In the genomic region with DNA sequence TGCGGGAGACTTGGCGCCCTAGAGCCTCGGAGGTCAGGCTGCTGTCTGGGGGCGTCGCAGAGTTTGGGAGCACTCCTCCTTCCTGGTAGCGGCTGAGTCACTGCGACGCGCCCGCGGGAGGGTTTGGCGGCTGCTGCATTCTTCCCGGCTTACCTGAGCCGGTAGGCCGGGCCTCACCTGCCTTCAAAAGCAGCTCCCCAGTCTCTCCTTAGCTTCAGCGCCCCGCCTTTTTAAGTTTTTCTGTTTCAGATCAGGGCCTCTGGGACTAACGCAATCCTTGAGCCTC, we compare ENCODE assay signal across 8 mouse cellular contexts. TPM values are rescaled to one million over a fixed set of nuclear protein-coding genes. Genes with fewer than 3 reads are reported as not detected.
DNase-seq lines count a peak whose midpoint lies in the region; ATAC-seq and TF ChIP-seq lines count a peak whose summit lies in the region.

Mdfi (minus strand) TSS at position 210 of the 286 bp plus-strand sequence.

- no peaks in the 10 kb centered on the region for H3K36me3 ChIP-seq in thymus, adult 2 months (ENCODE audit: control insufficient read depth, insufficient read depth, low read length)
- H3K36me3 ChIP-seq in forebrain, embryonic 16.5 days (ENCODE audit: control insufficient read depth, insufficient read depth), result no peaks in the 10 kb centered on the region
- no peaks in the 10 kb centered on the region for H3K36me3 ChIP-seq in liver, embryonic 13.5 days
- H3K36me3 ChIP-seq in neural tube, embryonic 15.5 days, result no peaks in the 10 kb centered on the region

- WGBS in thymus, adult 2 months, result 14% methylated on average over 18 of the region's 18 CpGs
- 4% methylated on average over 18 of the region's 18 CpGs for WGBS in forebrain, embryonic 16.5 days
- WGBS in liver, embryonic 13.5 days (ENCODE audit: insufficient replicate concordance), result 4% methylated on average over 18 of the region's 18 CpGs
- WGBS in neural tube, embryonic 15.5 days, result 7% methylated on average over 18 of the region's 18 CpGs

- peak within 1 kb of the TSS; percentile 98 for H3K4me2 ChIP-seq in forebrain, embryonic 16.5 days (ENCODE audit: low read length)
- peak within 1 kb of the TSS; percentile 69 for H3K4me2 ChIP-seq in liver, embryonic 13.5 days
- peak within 1 kb of the TSS; percentile 96 for H3K4me2 ChIP-seq in neural tube, embryonic 15.5 days

- no peak within 1 kb of the TSS for H3K27ac ChIP-seq in thymus, adult 2 months (ENCODE audit: control insufficient read depth, insufficient read depth, low read length)
- no peak within 1 kb of the TSS for H3K27ac ChIP-seq in forebrain, embryonic 16.5 days (ENCODE audit: low read length)
- H3K27ac ChIP-seq in liver, embryonic 13.5 days, result no peak within 1 kb of the TSS
- no peak within 1 kb of the TSS for H3K27ac ChIP-seq in neural tube, embryonic 15.5 days (replicated peaks)

- H3K4me1 ChIP-seq in thymus, adult 2 months (replicated peaks; ENCODE audit: control insufficient read depth, insufficient read depth, low read length), result peaks cover 23% of the 10 kb centered on the region
- peaks cover 22% of the 10 kb centered on the region for H3K4me1 ChIP-seq in forebrain, embryonic 16.5 days (replicated peaks; ENCODE audit: control insufficient read depth, insufficient read depth, low read length)
- peaks cover 14% of the 10 kb centered on the region for H3K4me1 ChIP-seq in liver, embryonic 13.5 days (replicated peaks)
- H3K4me1 ChIP-seq in neural tube, embryonic 15.5 days, result peaks cover 37% of the 10 kb centered on the region

- peak within 1 kb of the TSS; percentile 6; the same call in 1 of the 2 replicates for H3K4me3 ChIP-seq in thymus, adult 2 months (ENCODE audit: control insufficient read depth, insufficient read depth, low read length)
- H3K4me3 ChIP-seq in forebrain, embryonic 16.5 days (replicated peaks; ENCODE audit: low read length), result peak within 1 kb of the TSS; percentile 61
- peak within 1 kb of the TSS; percentile 57 for H3K4me3 ChIP-seq in liver, embryonic 13.5 days (replicated peaks)
- peak within 1 kb of the TSS; percentile 53 for H3K4me3 ChIP-seq in neural tube, embryonic 15.5 days (replicated peaks)

- ATAC-seq in forebrain, embryonic 16.5 days, result no peak
- ATAC-seq in liver, embryonic 13.5 days (ENCODE audit: low read depth), result no peak
- ATAC-seq in neural tube, embryonic 15.5 days (ENCODE audit: low FRiP score), result no peak

- TF ChIP-seq POLR2A in thymus, adult 2 months (IDR thresholded peaks at IDR 0.05; ENCODE audit: control insufficient read depth, extremely low read depth, insufficient read depth, low read length, poor library complexity), result no peak

- DNase-seq in thymus, adult 2 months, result no peak
- no peak for DNase-seq in thymus, postnatal 10 days (ENCODE audit: low spot score in 2 of 2)
- no peak for DNase-seq in liver, embryonic 13.5 days
- DNase-seq in cerebellum, postnatal 25 days, result no peak
- DNase-seq in left cerebral cortex, adult 18-20 months (ENCODE audit: low spot score in 2 of 2), result no peak
- DNase-seq in left cerebral cortex, adult 11 months (ENCODE audit: low spot score), result no peak

- no peak for TF ChIP-seq CTCF in thymus, adult 2 months (IDR thresholded peaks at IDR 0.05; ENCODE audit: borderline replicate concordance, control insufficient read depth, extremely low read depth, insufficient read depth, low read length, poor library complexity)

- no peaks in the 10 kb centered on the region for H3K9me3 ChIP-seq in forebrain, embryonic 16.5 days (ENCODE audit: control insufficient read depth, low read length)
- H3K9me3 ChIP-seq in liver, embryonic 13.5 days (replicated peaks), result no peaks in the 10 kb centered on the region
- H3K9me3 ChIP-seq in neural tube, embryonic 15.5 days (replicated peaks), result no peaks in the 10 kb centered on the region

- peak within 1 kb of the TSS; percentile 71 for H3K9ac ChIP-seq in forebrain, embryonic 16.5 days (replicated peaks; ENCODE audit: low read depth, low read length)
- peak within 1 kb of the TSS; percentile 13; the same call in 1 of the 2 replicates for H3K9ac ChIP-seq in liver, embryonic 13.5 days
- H3K9ac ChIP-seq in neural tube, embryonic 15.5 days (replicated peaks), result no peak within 1 kb of the TSS

- peaks cover 5% of the 10 kb centered on the region; the same call in 1 of the 2 replicates for H3K27me3 ChIP-seq in thymus, adult 2 months (ENCODE audit: control insufficient read depth, insufficient read depth, low read length)
- peaks cover 26% of the 10 kb centered on the region for H3K27me3 ChIP-seq in forebrain, embryonic 16.5 days (replicated peaks; ENCODE audit: control insufficient read depth, insufficient read depth, low read length)
- peaks cover 61% of the 10 kb centered on the region for H3K27me3 ChIP-seq in liver, embryonic 13.5 days
- H3K27me3 ChIP-seq in neural tube, embryonic 15.5 days (replicated peaks), result peaks cover 54% of the 10 kb centered on the region

RNA-seq across cellular contexts. Expression of gene Mdfi, which starts in this region (rescaled TPM):
- polyA plus RNA-seq in thymus, adult 2 months (2012; rRNA removed), result 18.9 and 19.8 TPM in 2 replicates
- polyA plus RNA-seq in forebrain, embryonic 16.5 days (2015; fragmentation: Nextera tagmentation; extraction: Ambion mirVana), result 2.0 and 2.5 TPM in 2 replicates
- polyA plus RNA-seq in liver, embryonic 13.5 days (2015; fragmentation: Nextera tagmentation; extraction: Ambion mirVana), result 0.93 and 1.1 TPM in 2 replicates
- polyA plus RNA-seq in neural tube, embryonic 15.5 days (2015; fragmentation: Nextera tagmentation; extraction: Ambion mirVana), result 3.3 and 4.4 TPM in 2 replicates
- total RNA-seq in left cerebral cortex, adult 18-20 months (2021), result under 1 TPM in 1 of 2 experiments, not detected in 1; 0.88 TPM

Comparison
In these comparisons a context has a peak if more than half of its experiments do, and no peak if none do; other contexts are left out.
1. H3K4me3 ChIP-seq: peak in every context shown above with its lines; median percentile 61 in forebrain, embryonic 16.5 days; 57 in liver, embryonic 13.5 days; 53 in neural tube, embryonic 15.5 days; 6 in thymus, adult 2 months.